Mouse (Mus musculus) ES-E14 (cell line): ENCODE results near the gene Stx6.

Source experiments
- CHD2 ChIP-seq: IDR thresholded peaks from 2 replicates; pipeline ENCODE4 v1.6.1; 2014; ENCODE audit warnings: mild to moderate bottlenecking, low read depth, low read length, inconsistent platforms
- MAFK ChIP-seq: IDR thresholded peaks from 2 replicates; pipeline ENCODE4 v1.6.1; 2014; ENCODE audit warnings: mild to moderate bottlenecking, low read depth, low read length, inconsistent platforms; ENCODE audit not compliant: insufficient read depth

GRCm38 (mm10) chr1:155249896-155250295 is 91.4 kb downstream of the Stx6 start:
- TF ChIP-seq CHD2 (no peak), MAFK (no peak)
